Mouse (Mus musculus) retina, postnatal 7 days (tissue): Measurements from ENCODE around the gene Ano4.

Experiments
- DNase-seq: peaks from one replicate; pipeline ENCODE4 v3.0.0-alpha.2; 2012; ENCODE audit warnings: low read depth, low spot score

Ano4 gene

DNA sequence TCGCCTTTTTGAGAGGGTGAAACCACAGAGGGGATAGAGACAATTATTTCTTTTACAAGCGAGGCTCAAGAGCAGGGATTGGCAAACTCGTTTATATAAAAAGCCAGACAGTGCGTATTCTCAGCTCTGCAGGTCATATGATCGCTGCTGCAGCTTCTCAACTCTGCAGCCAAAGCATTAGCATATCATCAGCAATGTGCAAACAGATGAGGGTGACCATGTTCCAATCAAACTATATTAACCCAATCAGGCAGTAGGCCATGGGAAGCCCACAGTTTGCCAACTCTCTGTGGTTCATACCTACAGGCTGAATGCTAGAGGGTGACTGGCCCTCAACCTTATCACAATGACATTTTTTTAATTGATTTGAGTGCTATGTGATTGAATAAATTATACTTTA, 64.2 kb downstream of the Ano4 start:
- no peak for DNase-seq

DNA sequence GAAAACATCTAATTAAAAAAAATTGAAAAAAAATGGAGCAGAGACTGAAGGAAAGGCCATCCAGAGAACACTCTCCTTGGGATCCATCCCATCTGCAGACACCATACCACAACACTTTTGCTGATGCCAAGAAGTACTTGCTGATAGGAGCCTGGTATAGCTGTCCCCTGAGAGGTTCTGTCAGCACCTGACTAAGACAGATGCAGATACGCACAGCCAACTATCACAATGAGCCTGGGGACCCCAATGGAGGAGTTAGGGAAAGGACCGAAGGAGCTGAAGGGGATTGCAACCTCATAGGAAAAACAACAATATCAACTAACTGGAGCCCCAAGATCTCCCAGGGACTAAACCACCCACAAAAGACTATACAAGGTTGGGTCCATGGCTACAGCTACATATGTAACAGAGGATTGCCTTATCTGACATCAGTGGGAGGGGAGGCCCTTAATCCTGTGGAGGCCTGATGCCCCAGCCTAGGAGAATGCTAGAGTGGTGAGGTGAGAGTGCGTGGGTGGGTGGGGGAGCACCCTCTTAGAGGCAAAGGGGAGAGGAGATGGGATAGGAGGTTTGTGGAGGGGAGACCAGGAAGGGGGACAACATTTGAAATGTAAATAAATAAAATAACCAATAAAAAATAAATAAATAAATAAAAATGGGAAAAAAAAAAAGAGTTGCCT, 71.4 kb downstream of the Ano4 start:
- no peak for DNase-seq

DNA sequence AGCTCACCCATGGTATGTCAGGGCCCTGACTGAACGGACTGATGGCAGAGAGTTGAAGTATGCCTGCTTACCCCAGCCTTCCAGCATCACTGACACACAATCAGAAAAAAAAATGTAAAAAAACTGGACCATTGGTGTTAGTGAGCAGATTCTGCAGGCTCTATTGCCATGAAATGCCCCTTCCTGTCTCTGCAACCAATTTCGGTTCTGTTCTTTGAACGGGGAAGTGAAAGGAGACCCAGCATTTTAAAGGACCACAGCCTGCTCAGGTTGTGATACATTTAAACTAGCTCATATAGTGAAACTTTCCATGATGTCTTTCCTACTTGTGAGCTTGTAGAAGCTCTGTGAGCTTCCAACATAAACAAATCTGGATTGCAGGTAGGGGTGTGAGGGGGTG, 77.2 kb downstream of the Ano4 start:
- no peak for DNase-seq

DNA sequence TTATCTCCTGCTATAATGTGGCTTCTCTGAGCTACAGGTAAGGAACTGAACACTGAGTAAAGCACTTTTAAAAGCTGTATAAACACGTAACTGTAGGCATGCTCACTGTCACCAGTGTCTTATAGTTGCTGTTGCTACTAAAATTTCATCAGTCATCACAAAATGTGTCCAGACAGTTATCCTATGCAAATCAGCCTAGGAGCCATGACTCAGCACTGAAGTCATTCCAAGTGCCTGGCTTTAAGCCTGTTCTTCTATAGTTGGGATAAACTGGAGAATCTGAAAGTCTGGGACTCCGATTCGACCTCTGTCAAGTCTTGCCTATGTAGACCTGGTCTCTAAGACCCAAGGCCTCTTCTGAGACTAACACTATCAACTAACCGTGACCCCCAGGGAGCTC, 81.2 kb downstream of the Ano4 start:
- no peak for DNase-seq

DNA sequence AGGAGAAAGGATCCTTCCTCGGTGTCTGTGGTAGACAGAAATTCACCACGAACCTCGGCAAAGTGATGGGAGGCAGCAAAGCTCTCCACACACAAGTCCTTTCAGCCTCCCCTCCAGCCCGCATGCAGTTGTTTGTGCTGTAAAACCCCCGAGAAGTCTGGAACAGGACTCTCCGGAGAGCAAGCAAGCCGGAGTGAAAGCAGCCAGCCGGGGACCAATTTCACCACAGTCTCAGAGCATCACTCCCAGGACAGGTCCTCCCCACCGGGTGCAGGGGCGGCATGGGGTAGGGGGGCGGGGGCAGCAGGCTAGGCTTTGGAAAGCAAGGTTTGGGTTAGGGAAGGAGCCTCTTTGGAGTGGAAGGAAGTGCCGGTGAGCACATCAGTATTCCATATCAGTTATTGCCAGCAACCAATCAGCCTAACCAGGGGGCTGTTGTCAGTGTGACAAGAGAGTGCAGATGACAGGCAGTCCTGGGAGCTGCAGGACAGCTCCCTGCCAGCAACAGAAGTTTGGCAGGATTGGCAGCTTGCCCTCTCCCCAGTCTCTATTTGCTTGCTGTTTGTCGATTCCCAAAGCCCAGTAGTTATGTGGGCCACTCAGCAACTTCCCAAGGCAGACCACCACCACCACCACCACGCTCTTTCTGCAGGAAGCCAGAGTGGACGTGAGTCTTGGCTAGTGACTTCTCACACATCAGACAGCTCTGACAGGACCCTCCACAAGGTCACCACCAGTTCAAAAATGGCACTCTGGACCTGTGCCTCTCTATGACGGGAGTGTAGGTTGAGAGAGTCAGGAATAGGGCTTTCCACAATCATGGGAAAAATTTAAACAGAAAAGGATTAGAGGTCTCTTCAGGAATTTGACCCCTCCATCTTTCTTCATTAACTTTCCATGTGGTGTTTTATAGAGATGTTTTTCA, 86.8 kb downstream of the Ano4 start:
- DNase-seq: no peak

DNA sequence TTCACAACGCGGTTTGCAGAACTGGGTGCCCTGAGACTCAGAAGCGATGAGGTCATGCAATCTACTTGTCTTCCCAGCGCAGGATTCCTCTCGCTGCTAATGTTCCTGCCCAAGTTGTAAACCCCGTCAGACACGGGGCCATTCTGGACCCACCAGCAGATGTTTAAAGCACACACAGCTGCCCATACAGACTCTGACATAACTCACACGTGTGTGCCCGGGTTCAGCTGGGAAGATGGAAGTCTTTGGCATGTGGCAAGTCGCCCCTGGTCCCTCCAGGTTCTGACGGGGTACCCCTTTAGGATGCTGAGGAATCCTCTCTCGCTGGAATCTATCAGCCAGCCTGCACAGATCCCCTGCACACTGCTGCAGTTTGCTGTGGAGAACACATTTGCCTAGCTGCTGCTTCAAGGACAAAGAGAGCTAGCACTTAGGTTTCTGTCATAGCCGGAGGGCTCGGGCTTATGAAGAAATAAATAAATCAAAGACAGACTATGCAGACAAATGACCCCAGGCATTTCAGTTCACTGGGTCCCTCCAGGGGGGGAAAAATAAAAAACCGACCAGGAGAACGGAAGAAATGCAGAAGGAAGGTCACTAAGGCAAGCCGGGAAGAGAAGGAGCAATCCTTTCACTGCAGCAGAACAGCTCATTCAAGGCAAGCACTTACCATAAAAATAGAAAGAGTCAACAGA, 87.7 kb downstream of the Ano4 start:
- no peak for DNase-seq

DNA sequence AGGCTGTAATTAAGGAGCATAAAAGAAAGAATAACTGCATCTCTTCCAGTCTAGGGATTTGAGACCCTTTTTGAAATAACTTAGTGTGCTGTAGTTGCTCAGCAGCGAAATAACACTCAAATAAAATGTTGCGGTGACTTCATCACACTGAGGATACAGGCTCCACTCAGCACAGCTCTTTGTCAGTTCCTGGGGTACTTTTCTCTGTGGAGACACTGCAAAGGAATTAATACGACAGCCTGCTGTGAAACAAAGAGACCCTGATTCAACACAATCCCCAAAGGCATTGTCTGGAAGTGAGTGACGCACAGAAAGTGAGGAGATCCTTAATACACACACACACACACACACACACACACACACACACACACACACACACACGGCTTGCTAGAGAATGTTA, 89.8 kb downstream of the Ano4 start:
- DNase-seq: no peak

DNA sequence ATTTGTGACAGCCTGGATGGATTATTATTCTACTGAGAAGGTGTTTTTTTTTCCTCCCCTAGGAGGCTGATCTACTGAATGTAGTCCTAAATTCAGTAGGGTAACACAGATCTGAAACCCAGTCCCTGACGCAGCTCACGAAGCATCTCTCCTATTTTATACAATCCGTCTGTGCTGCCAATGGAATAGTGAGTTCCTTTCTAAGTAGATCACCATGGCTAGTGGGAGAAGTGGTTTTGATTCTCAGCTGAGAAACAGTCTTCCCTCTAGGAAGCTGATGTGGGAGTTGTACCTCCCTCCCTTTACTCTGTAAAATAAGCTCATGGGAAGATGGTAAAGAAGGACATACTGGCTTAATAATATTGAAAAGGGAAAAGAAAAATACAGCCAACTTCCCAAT, 90.8 kb downstream of the Ano4 start:
- DNase-seq: no peak

DNA sequence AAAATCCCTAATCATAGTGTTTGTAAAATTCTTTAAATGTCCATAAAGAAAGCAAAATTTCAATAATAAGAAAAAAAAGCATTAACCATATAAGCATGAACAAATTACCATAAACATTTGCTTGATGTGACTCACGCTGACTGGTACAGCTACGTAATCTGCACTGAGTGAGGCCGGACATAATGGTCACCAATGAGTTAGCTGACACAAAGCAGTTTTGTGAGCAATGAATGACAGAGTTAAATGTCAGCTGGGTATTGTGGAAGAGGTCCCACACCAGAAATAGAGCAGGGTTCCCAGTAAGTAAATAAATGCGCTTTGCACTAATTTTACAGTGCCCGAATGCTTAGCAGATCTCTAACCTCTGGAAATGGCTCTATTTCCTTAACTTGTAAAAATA, 91.9 kb downstream of the Ano4 start:
- DNase-seq: no peak

DNA sequence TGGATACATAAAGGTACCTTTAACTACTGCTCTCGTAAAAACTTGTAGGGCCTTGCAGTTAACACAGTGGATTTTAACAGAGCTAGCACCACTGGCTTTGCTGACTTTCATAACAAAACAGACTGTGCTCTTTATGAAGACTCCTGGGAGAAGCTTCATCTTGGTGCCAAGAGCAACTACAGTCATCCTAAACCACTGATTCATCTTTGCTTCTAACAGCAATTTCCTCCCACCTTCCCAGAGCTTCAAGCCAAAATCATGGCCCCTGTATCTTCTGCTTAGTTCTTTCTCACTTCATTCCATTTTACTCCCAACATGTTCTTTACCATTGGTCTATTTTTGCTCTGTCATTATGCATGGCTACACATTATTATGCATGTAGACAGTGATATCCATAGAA, 100.8 kb downstream of the Ano4 start:
- no peak for DNase-seq

DNA sequence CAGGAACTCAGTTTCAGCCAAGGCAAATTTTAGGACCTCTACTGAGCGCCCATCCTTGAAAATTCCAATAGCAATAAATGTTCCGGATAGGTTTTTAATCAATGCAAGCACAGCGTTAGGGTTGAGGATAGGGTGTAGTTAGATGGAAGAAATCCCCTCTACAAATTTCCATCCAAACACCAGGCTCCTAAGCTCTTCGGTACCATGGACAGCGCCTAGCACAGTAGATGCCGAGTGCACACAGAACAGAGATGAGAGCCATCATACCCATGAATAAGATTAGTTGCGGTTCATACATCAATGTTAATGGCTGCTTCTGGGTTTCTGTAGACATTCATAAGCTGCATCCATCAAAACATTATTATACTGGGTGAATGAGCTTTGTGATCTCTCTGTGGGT, 120.0 kb downstream of the Ano4 start:
- DNase-seq: peak; percentile 3

DNA sequence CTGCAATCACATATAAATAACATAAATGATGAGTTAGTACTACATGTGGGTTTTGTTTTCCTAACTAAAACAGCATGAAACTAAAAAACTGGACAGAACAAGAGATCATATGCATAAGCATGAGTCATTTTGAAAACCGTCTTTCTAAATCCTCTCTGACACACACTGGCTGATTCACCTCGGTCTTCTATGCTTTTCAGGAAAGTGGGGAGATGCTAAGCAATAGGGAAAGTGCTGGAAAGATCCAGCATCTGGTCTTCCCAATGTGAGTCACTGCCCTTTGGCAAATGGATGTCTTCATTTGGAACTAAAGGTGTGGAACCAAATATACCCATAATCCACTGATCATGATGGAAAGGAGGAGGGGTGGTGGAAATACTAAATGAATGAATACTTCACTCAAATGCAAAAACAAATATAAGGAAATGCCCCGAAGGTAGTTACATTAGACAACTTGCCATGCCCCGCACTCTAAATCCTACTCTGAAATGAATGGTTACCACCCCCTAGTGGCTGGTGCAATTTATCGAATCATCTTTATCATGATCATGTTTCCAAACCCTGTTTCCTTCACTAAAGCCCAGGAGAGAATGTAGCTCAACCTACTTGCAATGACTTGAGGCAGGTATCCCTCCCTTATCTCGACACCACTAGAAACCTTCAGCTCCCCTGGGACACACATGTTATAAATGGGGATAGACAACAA, 122.1 kb downstream of the Ano4 start:
- DNase-seq: no peak

DNA sequence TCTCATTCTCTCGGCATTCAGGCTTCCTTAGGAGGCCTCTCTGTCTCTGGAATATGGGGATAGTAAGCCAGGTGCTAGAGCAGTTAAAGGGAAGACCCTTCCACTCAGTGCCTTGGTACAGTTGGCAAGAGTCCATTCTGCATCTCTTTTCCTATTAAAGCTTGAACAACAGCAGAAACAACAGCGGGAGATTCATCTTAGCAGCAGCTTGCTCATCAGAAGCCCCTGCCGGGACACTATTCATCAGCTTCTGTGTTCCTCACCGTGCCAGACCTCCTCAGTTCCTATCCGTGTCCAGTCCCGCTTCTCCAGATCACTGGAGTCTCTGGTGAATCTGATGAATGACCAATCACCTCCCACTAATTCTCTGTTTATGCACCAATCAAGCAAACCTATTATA, 128.5 kb downstream of the Ano4 start:
- DNase-seq: no peak

DNA sequence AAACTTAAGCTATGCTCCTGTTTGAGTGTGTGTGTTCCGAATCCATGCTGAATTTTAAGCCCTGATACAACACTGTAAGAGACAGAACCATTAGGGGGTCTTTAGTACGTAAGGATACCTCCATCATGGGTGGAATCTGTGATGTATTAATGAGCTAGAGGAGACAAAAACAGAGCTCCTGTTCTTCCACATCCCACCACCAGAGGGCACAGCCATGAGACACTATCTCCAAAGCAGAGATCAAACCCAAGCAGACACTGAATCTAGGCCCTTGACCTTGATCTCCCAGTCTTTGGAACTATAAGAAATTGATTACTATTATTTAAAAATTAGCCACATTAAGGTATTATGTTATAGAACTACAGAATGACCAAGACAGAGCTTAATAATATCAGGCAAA, 138.7 kb downstream of the Ano4 start:
- peak; percentile 5 for DNase-seq

DNA sequence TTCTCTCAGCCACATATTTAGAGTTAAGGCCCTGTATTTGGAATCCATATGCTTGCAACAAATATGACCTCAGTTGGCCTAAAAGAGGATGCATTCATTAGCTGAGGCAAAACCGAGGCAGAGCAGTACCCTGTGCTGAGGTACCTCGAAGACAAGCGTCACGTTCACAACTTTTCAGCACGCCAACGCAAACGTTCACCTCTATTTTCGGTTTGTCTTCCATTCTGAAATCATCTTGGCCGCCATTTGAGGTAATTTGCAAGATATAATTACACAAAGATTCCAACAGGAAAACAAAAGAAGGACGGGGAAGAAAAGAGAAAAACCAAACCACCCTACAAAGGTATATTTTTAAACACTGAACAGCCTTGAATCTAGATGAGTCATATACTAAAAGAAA, 148.1 kb downstream of the Ano4 start:
- DNase-seq: no peak

DNA sequence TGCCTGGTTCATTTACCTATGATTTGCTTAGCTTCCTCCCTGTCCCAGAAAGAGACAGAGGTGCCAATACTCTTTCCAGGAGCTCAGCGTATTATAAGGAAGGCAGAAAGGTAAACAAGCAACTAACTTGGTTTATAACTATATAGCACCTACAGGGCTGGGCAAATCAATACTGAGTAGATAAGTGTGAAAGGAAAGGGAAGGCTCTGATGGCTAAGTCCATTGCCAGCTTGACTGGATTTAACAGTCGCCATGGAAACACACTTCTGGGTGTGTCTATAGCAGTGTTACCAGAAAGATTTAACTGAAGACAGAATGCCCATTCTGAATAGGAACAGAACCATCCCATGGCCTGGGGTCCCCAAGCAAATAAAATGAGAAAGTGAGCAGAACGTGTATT, 149.5 kb downstream of the Ano4 start:
- DNase-seq: no peak

DNA sequence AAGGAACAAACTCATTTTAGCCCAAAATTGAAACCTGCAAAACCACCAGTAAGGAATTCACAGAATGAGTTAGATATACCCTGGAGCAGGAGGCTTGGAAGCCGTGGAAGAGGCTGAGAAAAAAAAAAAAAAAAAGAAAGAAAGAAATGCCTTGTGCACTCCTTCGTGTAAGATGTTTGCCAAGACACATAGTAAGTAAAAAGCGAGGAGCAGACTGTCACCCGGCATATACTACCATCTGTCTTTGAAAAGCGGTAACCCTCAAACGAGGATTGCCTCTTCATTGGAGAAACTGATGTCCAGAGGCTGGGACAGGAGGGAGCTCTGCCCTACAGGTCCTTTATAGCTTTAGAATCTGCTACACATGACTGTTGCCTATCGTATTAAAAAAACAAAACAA, 150.1 kb downstream of the Ano4 start:
- DNase-seq: no peak

DNA sequence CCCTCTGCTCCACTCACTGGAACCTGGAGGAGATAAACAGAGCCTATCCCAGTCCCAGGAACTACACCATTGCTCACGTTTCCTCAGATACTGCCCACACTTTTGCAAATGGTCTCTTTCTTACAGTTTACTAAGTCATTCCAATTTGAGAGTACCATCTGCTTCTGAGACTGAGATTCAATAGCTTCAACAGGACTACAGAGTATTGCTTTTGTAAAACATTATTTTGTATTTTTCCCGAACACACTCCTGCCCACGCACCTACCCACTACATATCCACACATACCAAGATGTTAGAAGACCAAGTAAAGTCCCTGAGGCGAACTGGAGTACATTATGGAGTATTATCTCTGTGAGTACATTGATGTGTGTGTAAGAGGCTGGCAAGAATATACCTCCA, 166.6 kb downstream of the Ano4 start:
- DNase-seq: no peak

DNA sequence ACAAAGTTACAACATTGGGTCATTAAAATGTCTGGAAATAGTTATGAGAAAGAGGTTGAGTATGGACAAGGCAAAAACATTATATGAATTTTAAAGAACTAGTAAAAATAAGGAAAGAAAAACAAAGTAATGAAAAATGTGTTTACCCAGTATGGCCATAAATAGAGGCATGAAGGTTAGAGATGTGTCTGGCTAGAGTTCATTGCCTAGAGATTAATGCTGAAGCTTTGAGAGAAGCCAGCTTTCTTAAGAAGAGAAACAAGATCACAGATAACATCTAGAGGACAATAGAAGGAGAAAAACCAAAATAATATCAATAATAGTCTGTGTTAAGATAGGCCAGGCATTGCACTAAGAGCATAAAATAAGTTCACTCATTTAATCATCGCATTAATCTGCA, 180.0 kb downstream of the Ano4 start:
- DNase-seq: no peak

DNA sequence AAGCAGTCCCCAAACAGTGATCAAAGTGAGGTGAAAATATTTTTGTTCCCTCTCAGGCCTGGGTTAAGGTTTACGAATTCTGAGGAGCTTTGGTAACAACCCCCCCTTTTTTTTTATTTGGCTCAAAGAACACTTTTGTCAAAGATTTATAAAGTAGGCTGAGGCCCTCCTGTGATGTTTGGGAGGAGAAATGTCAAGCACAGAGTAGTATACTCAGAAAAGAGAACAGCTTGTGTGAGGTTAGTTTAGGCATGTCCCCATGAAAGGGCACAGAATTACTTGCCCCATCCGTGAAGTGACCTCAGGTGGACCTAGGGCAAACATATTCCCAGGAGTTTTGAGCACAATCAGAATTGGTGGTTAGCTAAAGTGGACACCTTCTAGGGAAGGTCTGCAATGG, 189.1 kb downstream of the Ano4 start:
- no peak for DNase-seq

DNA sequence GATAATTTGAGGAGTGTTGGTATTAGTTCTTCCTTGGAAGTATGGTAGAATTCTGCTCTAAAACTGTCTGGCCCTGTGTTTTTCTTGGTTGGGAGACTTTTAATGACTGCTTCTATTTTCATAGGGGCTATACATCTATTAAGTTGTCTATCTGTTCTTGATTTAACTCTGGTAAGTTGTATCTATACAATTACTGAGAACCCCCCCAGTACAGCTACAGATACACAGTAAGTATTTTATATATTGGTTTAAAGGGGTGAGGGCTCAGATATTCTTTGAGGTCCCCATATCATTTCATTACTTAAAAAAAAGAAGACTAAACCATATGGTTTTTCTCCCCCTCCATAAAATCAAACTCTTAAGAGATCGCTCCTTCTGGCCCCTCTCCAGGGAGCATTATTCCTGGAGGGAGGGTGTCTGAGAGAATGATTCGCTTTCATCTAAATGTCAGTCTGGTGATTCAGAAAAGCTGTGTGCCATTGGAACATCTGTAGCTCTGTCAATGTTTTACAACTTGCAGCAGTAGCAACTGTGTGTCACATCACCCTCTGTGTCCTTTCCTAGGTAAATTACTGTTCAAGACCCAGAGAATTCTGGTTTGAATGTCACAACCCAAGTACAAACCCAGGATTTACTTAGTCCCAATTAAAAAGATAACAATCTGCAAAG, 189.6 kb downstream of the Ano4 start:
- no peak for DNase-seq

DNA sequence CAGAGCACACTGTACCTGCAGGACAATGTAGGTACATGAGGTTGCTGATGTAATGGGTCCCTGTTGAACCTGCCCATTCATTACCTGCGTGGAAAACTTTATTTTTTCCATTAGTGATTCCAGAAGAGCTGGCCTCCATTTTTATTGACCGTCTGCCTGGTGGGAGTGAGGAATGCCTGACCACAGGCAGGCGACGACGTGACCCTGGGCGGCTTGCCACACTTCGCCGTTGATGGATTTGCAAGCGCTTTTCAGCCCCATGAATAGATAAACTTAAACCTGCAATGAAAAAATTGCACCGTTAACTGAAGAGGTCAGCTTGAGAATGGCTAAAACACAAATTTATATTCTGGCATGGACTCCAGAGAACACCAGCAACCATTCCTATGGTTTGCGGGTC, 195.4 kb downstream of the Ano4 start:
- DNase-seq: no peak
